Mouse (Mus musculus): ENCODE data around the gene Psmb3. TPM values are rescaled to one million over a fixed set of nuclear protein-coding genes. Genes with fewer than 3 reads are reported as not detected.
A peak's percentile ranks its signal among the peaks of the same experiment; 100 is the strongest.

The Psmb3 gene
- total and polyA plus RNA-seq, 3 experiments, result 648 to 914 TPM; not detected in 1

DNA sequence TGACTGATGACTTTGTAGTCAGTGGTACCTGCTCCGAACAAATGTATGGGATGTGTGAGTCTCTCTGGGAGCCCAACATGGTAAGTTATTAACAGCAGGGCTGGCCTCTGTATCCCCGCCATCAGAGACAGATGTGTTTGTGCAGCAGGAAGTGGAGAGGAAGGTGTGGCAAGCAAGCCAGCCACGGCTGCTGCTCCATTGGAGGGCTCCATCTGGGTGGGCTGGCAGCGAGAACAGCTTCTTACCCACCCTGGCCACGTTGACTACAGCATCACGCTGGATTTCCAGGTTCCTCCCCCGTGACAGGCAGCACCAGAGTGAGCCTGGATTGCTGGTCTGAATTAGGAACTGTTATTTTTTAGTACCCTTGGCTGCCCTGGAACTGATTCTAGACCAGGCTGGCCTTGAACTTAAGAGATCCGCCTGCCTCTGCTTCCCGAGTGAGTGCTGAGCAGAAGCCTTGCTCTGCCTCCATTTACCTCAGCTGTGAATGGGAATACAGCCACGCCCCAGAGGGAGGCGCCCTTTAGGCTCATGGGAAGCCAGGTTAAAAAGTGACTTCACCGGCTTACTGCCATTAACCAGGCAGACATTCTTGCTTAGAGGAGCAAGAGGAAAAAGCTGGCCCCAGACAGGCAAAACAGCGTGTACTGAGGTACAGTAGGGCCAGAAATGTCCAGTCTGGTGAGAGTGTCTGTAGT is 8.2 kb downstream of the Psmb3 start:
- no peaks in the 10 kb centered on the region for H3K27me3 ChIP-seq (ENCODE audit: control insufficient read depth in 1 of 2, insufficient read depth in 2 of 2, low read length in 2 of 2)
- TF ChIP-seq CTCF (IDR thresholded peaks at IDR 0.05 in 2 of 3, conservative IDR thresholded peaks at IDR 0.05 in 1 of 3; ENCODE audit: control insufficient read depth in 1 of 3, insufficient read depth in 1 of 3, low read depth in 2 of 3, low read length in 3 of 3, poor library complexity in 1 of 3, severe bottlenecking in 1 of 3) (peak in 1 of 3 experiments; percentile 26; a peak in 1 of 6 replicates), NELFE (IDR thresholded peaks at IDR 0.05; ENCODE audit: low read depth, low read length) (no peak)
- H3K4me1 ChIP-seq (ENCODE audit: control insufficient read depth in 1 of 2, insufficient read depth in 2 of 2, low read length in 2 of 2), result no peaks in the 10 kb centered on the region
- peaks cover 0 to 14% of the 10 kb centered on the region in 2 experiments; a peak in 2 of 4 replicates for H3K36me3 ChIP-seq (ENCODE audit: control insufficient read depth in 1 of 2, insufficient read depth in 2 of 2, low read length in 2 of 2)
- H3K27ac ChIP-seq (ENCODE audit: control insufficient read depth, low read depth, low read length), result no peak overlapping the region
- no peak overlapping the region for H3K9ac ChIP-seq (ENCODE audit: control insufficient read depth, low read depth, low read length, poor library complexity, severe bottlenecking)
- H3K4me3 ChIP-seq (ENCODE audit: control insufficient read depth in 1 of 2, insufficient read depth in 1 of 2, low read depth in 2 of 2, low read length in 2 of 2), result no peak overlapping the region
- H3K9me3 ChIP-seq (replicated peaks; ENCODE audit: insufficient read depth, low read length), result no peaks in the 10 kb centered on the region
- no peak for DNase-seq (ENCODE audit: low read depth, low spot score)
- H3K79me2 ChIP-seq (ENCODE audit: control insufficient read depth, insufficient read depth, low read length, poor library complexity), result 0 out of 2 replicates have a peak, but pooled peaks cover 1% of the 10 kb centered on the region

DNA sequence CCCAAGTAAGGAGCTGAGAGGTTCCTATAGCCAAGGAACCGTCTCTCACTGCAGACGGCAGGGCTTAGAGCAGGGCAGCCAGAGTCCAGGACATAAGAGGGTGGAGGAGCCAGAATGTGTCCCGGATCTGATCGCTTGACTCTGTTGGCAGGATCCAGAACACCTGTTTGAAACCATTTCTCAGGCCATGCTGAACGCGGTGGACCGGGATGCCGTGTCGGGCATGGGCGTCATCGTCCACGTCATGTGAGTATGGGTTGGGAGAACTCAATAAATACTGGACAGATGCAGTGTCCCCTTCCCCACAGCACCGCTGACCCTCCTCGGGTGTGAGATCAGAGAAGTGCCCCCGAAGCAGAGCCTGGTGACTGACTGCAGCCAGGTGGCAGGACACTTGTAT is 9.1 kb downstream of the Psmb3 start:
- TF ChIP-seq NELFE (IDR thresholded peaks at IDR 0.05; ENCODE audit: low read depth, low read length), result no peak
- no peak for TF ChIP-seq NRF1 (IDR thresholded peaks at IDR 0.05; ENCODE audit: insufficient read depth, low read depth, low read length, poor library complexity, severe bottlenecking)
- TF ChIP-seq USF1 (IDR thresholded peaks at IDR 0.05; ENCODE audit: low read depth, low read length), result no peak
- TF ChIP-seq POLR2A (IDR thresholded peaks at IDR 0.05; ENCODE audit: control insufficient read depth in 1 of 2, insufficient read depth in 1 of 2, low read depth in 1 of 2, low read length in 2 of 2, poor library complexity in 1 of 2), result no peak
- no peak for TF ChIP-seq RCOR1 (IDR thresholded peaks at IDR 0.05; ENCODE audit: low read depth, low read length)
- TF ChIP-seq ZNF384 (IDR thresholded peaks at IDR 0.05; ENCODE audit: low read depth, low read length), result no peak
- no peak for TF ChIP-seq ETS1 (IDR thresholded peaks at IDR 0.05; ENCODE audit: low read depth, low read length)
- no peak for TF ChIP-seq MYB (IDR thresholded peaks at IDR 0.05; ENCODE audit: low read depth, low read length)
- no peak for TF ChIP-seq JUND (IDR thresholded peaks at IDR 0.05; ENCODE audit: low read depth, low read length)
- no peak for TF ChIP-seq GABPA (IDR thresholded peaks at IDR 0.05; ENCODE audit: low read depth, low read length)
- no peak for TF ChIP-seq MYC (IDR thresholded peaks at IDR 0.05; ENCODE audit: low read depth, low read length)
- TF ChIP-seq SIN3A (IDR thresholded peaks at IDR 0.05; ENCODE audit: low read length), result no peak
- Histone ChIP-seq H3K9ac (ENCODE audit: control insufficient read depth, low read depth, low read length, poor library complexity, severe bottlenecking) (no peak overlapping the region), H3K27ac (ENCODE audit: control insufficient read depth, low read depth, low read length) (no peak overlapping the region), H3K9me3 (replicated peaks; ENCODE audit: insufficient read depth, low read length) (no peaks in the 10 kb centered on the region), H3K27me3 (ENCODE audit: control insufficient read depth in 1 of 2, insufficient read depth in 2 of 2, low read length in 2 of 2) (no peaks in the 10 kb centered on the region), H3K4me1 (ENCODE audit: control insufficient read depth in 1 of 2, insufficient read depth in 2 of 2, low read length in 2 of 2) (no peaks in the 10 kb centered on the region), H3K4me3 (ENCODE audit: control insufficient read depth in 1 of 2, insufficient read depth in 1 of 2, low read depth in 2 of 2, low read length in 2 of 2) (no peak overlapping the region), H3K36me3 (ENCODE audit: control insufficient read depth in 1 of 2, insufficient read depth in 2 of 2, low read length in 2 of 2) (peaks cover 0 to 14% of the 10 kb centered on the region in 2 experiments; a peak in 2 of 4 replicates), H3K79me2 (ENCODE audit: control insufficient read depth, insufficient read depth, low read length, poor library complexity) (0 out of 2 replicates have a peak, but pooled peaks cover 1% of the 10 kb centered on the region)
- no peak for DNase-seq (ENCODE audit: low read depth, low spot score)

DNA sequence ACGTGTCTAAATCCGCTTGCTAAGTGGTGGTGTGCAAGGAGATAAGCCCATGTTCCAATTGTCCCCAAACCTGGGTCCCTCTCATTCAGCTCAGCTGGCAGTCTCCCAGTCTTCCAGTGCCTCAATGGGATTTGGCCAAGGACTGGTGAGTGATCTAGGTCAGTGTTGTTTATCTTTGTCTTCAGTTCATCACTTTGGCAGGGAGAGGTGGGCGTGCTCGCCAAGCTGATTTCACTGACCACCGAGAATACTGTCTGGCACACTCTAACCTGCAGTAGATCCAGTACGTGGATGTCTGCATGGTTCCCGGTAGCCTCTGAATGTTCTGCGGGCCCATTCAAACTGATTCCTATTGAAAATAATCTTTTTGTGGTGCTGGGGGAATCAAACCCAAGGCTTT is 10.7 kb downstream of the Psmb3 start:
- no peak for DNase-seq (ENCODE audit: low read depth, low spot score)
- H3K4me1 ChIP-seq (ENCODE audit: control insufficient read depth in 1 of 2, insufficient read depth in 2 of 2, low read length in 2 of 2), result peaks cover 0 to 3% of the 10 kb centered on the region in 2 experiments; a peak in 2 of 4 replicates
- peaks cover 3 to 9% of the 10 kb centered on the region in 2 experiments; a peak in 2 of 4 replicates for H3K36me3 ChIP-seq (ENCODE audit: control insufficient read depth in 1 of 2, insufficient read depth in 2 of 2, low read length in 2 of 2)
- 0 out of 2 replicates have a peak, but pooled peaks cover 1% of the 10 kb centered on the region for H3K79me2 ChIP-seq (ENCODE audit: control insufficient read depth, insufficient read depth, low read length, poor library complexity)
- H3K9me3 ChIP-seq (replicated peaks; ENCODE audit: insufficient read depth, low read length), result no peaks in the 10 kb centered on the region
- no peak overlapping the region for H3K4me3 ChIP-seq (ENCODE audit: control insufficient read depth in 1 of 2, insufficient read depth in 1 of 2, low read depth in 2 of 2, low read length in 2 of 2)
- TF ChIP-seq MAZ (IDR thresholded peaks at IDR 0.05; ENCODE audit: low read depth, low read length) (no peak), POLR2AphosphoS2 (IDR thresholded peaks at IDR 0.05; ENCODE audit: low read length) (peak; percentile 75; the same call in 1 of the 2 replicates)
- no peak overlapping the region for H3K27ac ChIP-seq (ENCODE audit: control insufficient read depth, low read depth, low read length)
- no peak overlapping the region for H3K9ac ChIP-seq (ENCODE audit: control insufficient read depth, low read depth, low read length, poor library complexity, severe bottlenecking)
- H3K27me3 ChIP-seq (ENCODE audit: control insufficient read depth in 1 of 2, insufficient read depth in 2 of 2, low read length in 2 of 2), result no peaks in the 10 kb centered on the region

Measured in MEL (cell line).